Mouse (Mus musculus): Measurements from ENCODE around the gene 2810006K23Rik. TPM values are rescaled to one million over a fixed set of nuclear protein-coding genes. Genes with fewer than 3 reads are reported as not detected.
"Not testable (repeated sequence)": the region's sequence is repeated elsewhere in the genome, so short reads cannot be mapped to it uniquely, and the experiment has no call there.

Gene 2810006K23Rik
- polyA plus RNA-seq, 1 experiment from 2014 or later, result 24.9 TPM

- H3K27me3 ChIP-seq (ENCODE audit: poor library complexity, severe bottlenecking), result peaks cover 11% of the 10 kb centered on the region; the same call in 1 of the 2 replicates
- WGBS, result 94% methylated on average over 9 of the region's 9 CpGs
- H3K27ac ChIP-seq, result no peak overlapping the region
- no peak for DNase-seq (ENCODE audit: extremely low spot score, low spot score)
- no peak overlapping the region for H3K4me3 ChIP-seq
- peaks cover 95% of the 10 kb centered on the region for H3K36me3 ChIP-seq (replicated peaks)
- no peaks in the 10 kb centered on the region for H3K4me1 ChIP-seq
- H3K9me3 ChIP-seq, result peaks cover 11% of the 10 kb centered on the region
Measured at GRCm38 (mm10) chr5:124315498-124315897, 12.4 kb upstream of the 2810006K23Rik start.

- Histone ChIP-seq H3K9me3 (peaks cover 11% of the 10 kb centered on the region), H3K27ac (no peak overlapping the region), H3K27me3 (ENCODE audit: poor library complexity, severe bottlenecking) (peaks cover 6% of the 10 kb centered on the region; the same call in 1 of the 2 replicates), H3K36me3 (replicated peaks) (peaks cover 95% of the 10 kb centered on the region), H3K4me1 (no peaks in the 10 kb centered on the region), H3K4me3 (no peak overlapping the region)
- 94% methylated on average over 11 of the region's 11 CpGs for WGBS
- DNase-seq (ENCODE audit: extremely low spot score, low spot score), result no peak
Measured at GRCm38 (mm10) chr5:124315941-124316340, 11.9 kb upstream of the 2810006K23Rik start.

GRCm38 (mm10) chr5:124317648-124318047 is 10.2 kb upstream of the 2810006K23Rik start:
- Histone ChIP-seq H3K27me3 (ENCODE audit: poor library complexity, severe bottlenecking) (no peaks in the 10 kb centered on the region), H3K4me3 (no peak overlapping the region), H3K27ac (no peak overlapping the region), H3K4me1 (no peaks in the 10 kb centered on the region), H3K36me3 (replicated peaks) (peaks cover 95% of the 10 kb centered on the region), H3K9me3 (peaks cover 2% of the 10 kb centered on the region)
- WGBS, result 90% methylated on average over 7 of the region's 7 CpGs
- no peak for DNase-seq (ENCODE audit: extremely low spot score, low spot score)

- no peak for DNase-seq (ENCODE audit: extremely low spot score, low spot score)
- H3K27ac ChIP-seq, result peak overlapping the region; percentile 98
- 6% methylated on average over 8 of the region's 8 CpGs for WGBS
- H3K4me1 ChIP-seq, result peaks cover 21% of the 10 kb centered on the region
- H3K4me3 ChIP-seq, result peak overlapping the region; percentile 75
- H3K9me3 ChIP-seq, result no peaks in the 10 kb centered on the region
- peaks cover 30% of the 10 kb centered on the region for H3K36me3 ChIP-seq (replicated peaks)
- no peaks in the 10 kb centered on the region for H3K27me3 ChIP-seq (ENCODE audit: poor library complexity, severe bottlenecking)
Measured at GRCm38 (mm10) chr5:124326829-124327228, 1.1 kb upstream of the 2810006K23Rik start.

GRCm38 (mm10) chr5:124330086-124330485 is 2.2 kb downstream of the 2810006K23Rik start:
- DNase-seq (ENCODE audit: extremely low spot score, low spot score), result no peak
- peaks cover 28% of the 10 kb centered on the region for H3K4me1 ChIP-seq
- H3K4me3 ChIP-seq, result no peak overlapping the region
- no peaks in the 10 kb centered on the region for H3K9me3 ChIP-seq
- H3K27ac ChIP-seq, result no peak overlapping the region
- no peaks in the 10 kb centered on the region for H3K27me3 ChIP-seq (ENCODE audit: poor library complexity, severe bottlenecking)
- WGBS, result 85% methylated on average over 6 of the region's 6 CpGs
- peaks cover 2% of the 10 kb centered on the region for H3K36me3 ChIP-seq (replicated peaks)

- Histone ChIP-seq H3K36me3 (replicated peaks) (peaks cover 9% of the 10 kb centered on the region), H3K9me3 (no peaks in the 10 kb centered on the region), H3K27ac (peak overlapping the region; percentile 71), H3K4me1 (peaks cover 10% of the 10 kb centered on the region), H3K4me3 (no peak overlapping the region), H3K27me3 (ENCODE audit: poor library complexity, severe bottlenecking) (no peaks in the 10 kb centered on the region)
- DNase-seq (ENCODE audit: extremely low spot score, low spot score), result no peak
- WGBS, result 58% methylated on average over 6 of the region's 6 CpGs
Measured at GRCm38 (mm10) chr5:124334392-124334791, 6.5 kb downstream of the 2810006K23Rik start.

- no peak for DNase-seq (ENCODE audit: extremely low spot score, low spot score)
- Histone ChIP-seq H3K9me3 (no peaks in the 10 kb centered on the region), H3K36me3 (replicated peaks) (peaks cover 30% of the 10 kb centered on the region), H3K4me3 (no peak overlapping the region), H3K27me3 (ENCODE audit: poor library complexity, severe bottlenecking) (no peaks in the 10 kb centered on the region), H3K27ac (no peak overlapping the region), H3K4me1 (peaks cover 10% of the 10 kb centered on the region)
- WGBS, result 95% methylated on average over 9 of the region's 9 CpGs
Measured at GRCm38 (mm10) chr5:124337103-124337502, 9.2 kb downstream of the 2810006K23Rik start.

- H3K27me3 ChIP-seq (ENCODE audit: poor library complexity, severe bottlenecking), result no peaks in the 10 kb centered on the region
- H3K4me3 ChIP-seq, result no peak overlapping the region
- H3K36me3 ChIP-seq (replicated peaks), result peaks cover 30% of the 10 kb centered on the region
- no peak for DNase-seq (ENCODE audit: extremely low spot score, low spot score)
- H3K4me1 ChIP-seq, result peaks cover 10% of the 10 kb centered on the region
- 82% methylated on average over 9 of the region's 9 CpGs for WGBS
- no peak overlapping the region for H3K27ac ChIP-seq
- H3K9me3 ChIP-seq, result no peaks in the 10 kb centered on the region
Measured at GRCm38 (mm10) chr5:124337909-124338308, 10.0 kb downstream of the 2810006K23Rik start.

- Histone ChIP-seq H3K36me3 (replicated peaks) (peaks cover 37% of the 10 kb centered on the region), H3K9me3 (no peaks in the 10 kb centered on the region), H3K27me3 (ENCODE audit: poor library complexity, severe bottlenecking) (no peaks in the 10 kb centered on the region), H3K4me3 (no peak overlapping the region), H3K27ac (peak overlapping the region; percentile 51; the same call in 1 of the 2 replicates), H3K4me1 (peaks cover 10% of the 10 kb centered on the region)
- 87% methylated on average over 8 of the region's 8 CpGs for WGBS
- DNase-seq (ENCODE audit: extremely low spot score, low spot score), result no peak
Measured at GRCm38 (mm10) chr5:124338791-124339190, 10.9 kb downstream of the 2810006K23Rik start.

GRCm38 (mm10) chr5:124341753-124342339 is 14.0 kb downstream of the 2810006K23Rik start:
- 75% methylated on average over 6 of the region's 6 CpGs for WGBS
- DNase-seq (ENCODE audit: extremely low spot score, low spot score); H3K9me3 ChIP-seq; H3K27me3 ChIP-seq (ENCODE audit: poor library complexity, severe bottlenecking); H3K27ac ChIP-seq; H3K4me3 ChIP-seq; H3K4me1 ChIP-seq: not testable (repeated sequence)
- H3K36me3 ChIP-seq (replicated peaks), result peaks cover 62% of the 10 kb centered on the region

- H3K4me1 ChIP-seq, result 0 out of 2 replicates have a peak, but pooled peaks cover under 1% of the 10 kb centered on the region
- no peak overlapping the region for H3K4me3 ChIP-seq
- no peak overlapping the region for H3K27ac ChIP-seq
- peaks cover 72% of the 10 kb centered on the region for H3K36me3 ChIP-seq (replicated peaks)
- no peak for DNase-seq (ENCODE audit: extremely low spot score, low spot score)
- no peaks in the 10 kb centered on the region for H3K9me3 ChIP-seq
- 89% methylated on average over 8 of the region's 8 CpGs for WGBS
- H3K27me3 ChIP-seq (ENCODE audit: poor library complexity, severe bottlenecking), result no peaks in the 10 kb centered on the region
Measured at GRCm38 (mm10) chr5:124342897-124343296, 15.0 kb downstream of the 2810006K23Rik start.

GRCm38 (mm10) chr5:124349196-124349595 is 21.3 kb downstream of the 2810006K23Rik start:
- peak overlapping the region; percentile 22; the same call in 1 of the 2 replicates for H3K27ac ChIP-seq
- WGBS, result 96% methylated on average over 17 of the region's 17 CpGs
- DNase-seq (ENCODE audit: extremely low spot score, low spot score), result no peak
- H3K9me3 ChIP-seq, result no peaks in the 10 kb centered on the region
- no peak overlapping the region for H3K4me3 ChIP-seq
- no peaks in the 10 kb centered on the region for H3K27me3 ChIP-seq (ENCODE audit: poor library complexity, severe bottlenecking)
- H3K36me3 ChIP-seq (replicated peaks), result peaks cover 74% of the 10 kb centered on the region
- H3K4me1 ChIP-seq, result peaks cover 29% of the 10 kb centered on the region

GRCm38 (mm10) chr5:124350350-124350749 is 22.5 kb downstream of the 2810006K23Rik start:
- Histone ChIP-seq H3K9me3 (no peaks in the 10 kb centered on the region), H3K27me3 (ENCODE audit: poor library complexity, severe bottlenecking) (no peaks in the 10 kb centered on the region), H3K4me3 (peak overlapping the region; percentile 86), H3K4me1 (peaks cover 31% of the 10 kb centered on the region), H3K27ac (peak overlapping the region; percentile 100), H3K36me3 (replicated peaks) (peaks cover 63% of the 10 kb centered on the region)
- 84% methylated on average over 2 of the region's 2 CpGs for WGBS
- no peak for DNase-seq (ENCODE audit: extremely low spot score, low spot score)
